Mouse (Mus musculus) thymus, adult 2 months (tissue): ENCODE measurements at regions not wholly inside any gene's neighbourhood (a gene's known extent, or its start where the extent isn't known, plus 50 kb on each side); places are given as distances from the start of the nearest gene placed in this dataset.

Experiments
- CTCF ChIP-seq: fragments of 200-500 bp; IDR thresholded peaks from 2 replicates; pipeline ENCODE4 v1.5.1; 2012; ENCODE audit warnings: mild to moderate bottlenecking, control low read depth, low read length, moderate library complexity, borderline replicate concordance; ENCODE audit not compliant: control insufficient read depth, poor library complexity, insufficient read depth; ENCODE audit errors: extremely low read depth
- POLR2A ChIP-seq: fragments of 200-500 bp; IDR thresholded peaks from 2 replicates; pipeline ENCODE4 v1.6.1; 2012; ENCODE audit warnings: mild to moderate bottlenecking, low read length, control low read depth, moderate library complexity; ENCODE audit not compliant: control insufficient read depth, poor library complexity, insufficient read depth; ENCODE audit errors: extremely low read depth

- TF ChIP-seq CTCF (no peak), POLR2A (no peak)
Observed at GRCm38 (mm10) chr7:129902256-129902655, 310.6 kb downstream of the Wdr11 start.
